Mouse (Mus musculus): ENCODE measurements at regions not wholly inside any gene's neighbourhood (a gene's known extent, or its start where the extent isn't known, plus 50 kb on each side); places are given as distances from the start of the nearest gene placed in this dataset.

DNA sequence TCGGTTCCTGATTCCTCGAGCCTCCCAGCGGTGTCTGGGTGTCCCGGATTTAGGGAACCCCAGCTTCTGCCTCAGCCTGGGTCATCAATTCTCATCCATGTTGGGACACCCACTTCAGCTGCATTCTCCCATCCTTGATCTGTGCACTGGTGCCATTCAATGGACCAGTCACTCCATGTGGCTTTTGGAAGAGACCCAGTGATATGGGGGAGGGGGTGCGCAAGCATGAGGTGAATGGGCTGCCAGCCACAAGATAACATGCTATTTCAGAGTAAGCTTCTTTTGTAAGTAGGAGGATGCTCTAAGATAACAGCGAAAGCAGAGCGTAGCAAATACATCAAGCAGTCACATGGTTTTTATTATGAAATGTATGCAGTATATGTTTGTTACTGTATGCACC lies 963.1 kb downstream of the 4930447A16Rik start:
- 63% methylated on average over 7 of the region's 7 CpGs for WGBS
- Histone ChIP-seq H3K4me2 (no peak overlapping the region), H3K27ac (no peak overlapping the region), H3K9ac (no peak overlapping the region), H3K9me3 (replicated peaks) (no peaks in the 10 kb centered on the region), H3K4me1 (replicated peaks) (peaks cover 53% of the 10 kb centered on the region), H3K36me3 (no peaks in the 10 kb centered on the region), H3K27me3 (no peaks in the 10 kb centered on the region), H3K4me3 (no peak overlapping the region)
- ATAC-seq (replicated peaks; ENCODE audit: insufficient number of reproducible peaks, insufficient read depth, low FRiP score, low read depth): no peak

DNA sequence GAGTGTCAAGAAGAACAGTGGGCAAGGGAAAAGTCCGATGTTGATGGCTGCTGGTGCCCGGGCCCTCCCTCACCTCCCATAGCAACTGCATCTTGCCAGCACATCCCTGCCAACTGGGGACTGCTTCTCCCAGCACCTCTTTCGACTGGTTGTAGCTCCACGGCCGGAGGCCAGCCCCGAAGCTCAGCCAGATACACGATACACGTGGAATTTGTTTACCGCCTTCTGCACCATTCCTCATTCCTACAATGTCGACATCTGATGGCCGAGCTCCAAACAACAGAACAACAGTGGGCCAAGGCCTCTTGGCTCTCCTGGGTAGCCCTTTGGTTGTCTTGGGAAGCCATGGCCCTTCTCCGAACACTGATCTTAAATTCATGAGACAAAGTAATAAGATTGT lies 965.1 kb downstream of the 4930447A16Rik start:
- no peak for ATAC-seq (replicated peaks; ENCODE audit: insufficient number of reproducible peaks, insufficient read depth, low FRiP score, low read depth)
- 78% methylated on average over 12 of the region's 12 CpGs for WGBS

DNA sequence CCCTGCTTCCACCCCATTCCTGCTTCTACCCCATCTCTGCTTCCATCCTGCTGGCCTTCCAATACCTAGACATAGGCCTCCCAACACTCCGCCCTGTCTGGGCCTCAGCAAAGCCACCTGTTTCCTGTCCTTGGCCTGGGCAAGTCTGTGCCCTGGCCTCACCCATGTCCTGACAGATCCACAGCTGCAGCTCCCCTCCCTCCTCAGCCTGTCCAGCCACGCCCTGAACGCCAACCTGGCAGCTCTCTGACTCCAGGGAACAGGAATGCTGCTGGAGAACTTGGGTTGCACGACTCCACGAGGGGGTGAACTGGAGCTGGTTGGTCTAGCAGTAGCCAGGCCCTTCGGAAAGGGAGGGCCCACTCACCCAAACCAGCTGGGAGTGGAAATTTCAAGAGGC lies 966.1 kb downstream of the 4930447A16Rik start:
- Histone ChIP-seq H3K4me2 (no peak overlapping the region), H3K36me3 (no peaks in the 10 kb centered on the region), H3K27ac (peak overlapping the region; percentile 34; the same call in 1 of the 2 replicates), H3K4me1 (replicated peaks) (peaks cover 28% of the 10 kb centered on the region), H3K4me3 (no peak overlapping the region), H3K9ac (no peak overlapping the region), H3K9me3 (replicated peaks) (no peaks in the 10 kb centered on the region), H3K27me3 (no peaks in the 10 kb centered on the region)
- ATAC-seq (replicated peaks; ENCODE audit: insufficient number of reproducible peaks, insufficient read depth, low FRiP score, low read depth): peak; percentile 79
- 43% methylated on average over 6 of the region's 6 CpGs for WGBS

More for the DNA sequence above, 965.1 kb downstream of the 4930447A16Rik start:
- Histone ChIP-seq H3K4me2 (no peak overlapping the region), H3K27me3 (no peaks in the 10 kb centered on the region), H3K9ac (no peak overlapping the region), H3K27ac (no peak overlapping the region), H3K4me3 (no peak overlapping the region), H3K36me3 (no peaks in the 10 kb centered on the region), H3K9me3 (replicated peaks) (no peaks in the 10 kb centered on the region), H3K4me1 (replicated peaks) (peaks cover 36% of the 10 kb centered on the region)

DNA sequence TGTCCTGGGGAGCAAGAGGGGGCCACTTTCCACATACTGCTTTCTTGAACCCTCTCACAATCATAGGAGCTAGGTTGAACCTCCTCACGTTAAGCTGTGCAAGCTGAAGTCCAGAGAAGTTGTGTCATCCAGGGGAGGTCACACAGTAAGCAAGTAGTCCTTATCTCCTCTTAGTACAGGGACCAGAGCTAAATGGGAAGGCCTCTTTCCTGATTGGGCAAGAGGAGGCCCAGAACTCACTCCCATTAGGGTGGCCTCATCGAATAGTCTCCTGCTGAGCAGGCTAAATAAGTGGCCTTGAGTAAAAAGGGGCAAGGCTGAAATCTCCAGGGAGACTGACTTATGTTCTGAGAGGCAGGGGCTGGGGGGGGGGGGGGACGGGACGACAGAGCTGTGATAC lies 966.5 kb downstream of the 4930447A16Rik start:
- Histone ChIP-seq H3K4me1 (replicated peaks) (peaks cover 27% of the 10 kb centered on the region), H3K4me2 (no peak overlapping the region), H3K27ac (peak overlapping the region; percentile 34; the same call in 1 of the 2 replicates), H3K9me3 (replicated peaks) (no peaks in the 10 kb centered on the region), H3K9ac (no peak overlapping the region), H3K4me3 (no peak overlapping the region), H3K27me3 (no peaks in the 10 kb centered on the region), H3K36me3 (no peaks in the 10 kb centered on the region)
- no peak for ATAC-seq (replicated peaks; ENCODE audit: insufficient number of reproducible peaks, insufficient read depth, low FRiP score, low read depth)
- 45% methylated on average over 4 of the region's 4 CpGs for WGBS

DNA sequence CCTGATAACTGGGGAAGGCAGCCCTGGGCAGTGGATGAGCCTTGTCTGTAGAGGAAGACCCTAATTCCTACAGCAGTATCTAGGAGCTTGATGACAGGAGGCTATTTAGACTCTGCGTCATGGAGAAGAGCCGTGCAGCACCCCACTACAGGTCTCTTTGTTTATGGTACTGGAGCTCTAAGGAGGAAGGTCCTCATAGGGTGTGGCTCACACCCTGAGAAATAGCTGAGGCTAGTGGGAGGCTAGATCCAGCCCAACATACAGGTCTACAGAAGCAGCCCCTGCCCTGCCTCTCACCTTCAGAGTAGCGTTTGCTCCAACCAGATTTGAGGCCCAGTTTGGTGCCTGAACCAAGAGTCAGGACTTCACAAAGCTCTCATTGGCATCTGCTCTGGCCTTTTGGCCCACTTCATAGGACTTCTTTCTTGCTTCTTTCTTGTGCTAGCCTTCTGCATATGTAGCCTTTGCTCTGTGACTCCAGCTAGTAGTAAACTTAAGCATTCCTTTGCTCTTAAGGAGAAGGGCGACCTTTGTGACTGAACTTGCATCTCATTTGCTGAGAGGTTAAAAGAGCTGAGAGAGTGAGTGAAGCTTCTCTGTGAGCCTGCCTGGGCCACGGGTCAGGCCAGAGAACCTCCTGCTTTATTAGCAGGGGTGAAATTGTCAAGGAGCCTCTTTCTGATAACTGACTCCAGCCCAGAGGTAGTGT lies 967.2 kb downstream of the 4930447A16Rik start:
- Histone ChIP-seq H3K4me1 (replicated peaks) (peaks cover 23% of the 10 kb centered on the region), H3K27ac (0 out of 2 replicates have a peak overlapping the region, but pooled peaks have one; percentile 34), H3K4me2 (no peak overlapping the region), H3K9ac (no peak overlapping the region), H3K4me3 (no peak overlapping the region), H3K9me3 (replicated peaks) (no peaks in the 10 kb centered on the region), H3K27me3 (no peaks in the 10 kb centered on the region), H3K36me3 (no peaks in the 10 kb centered on the region)
- ATAC-seq (replicated peaks; ENCODE audit: insufficient number of reproducible peaks, insufficient read depth, low FRiP score, low read depth): no peak
- WGBS: 65% methylated on average over 5 of the region's 5 CpGs

DNA sequence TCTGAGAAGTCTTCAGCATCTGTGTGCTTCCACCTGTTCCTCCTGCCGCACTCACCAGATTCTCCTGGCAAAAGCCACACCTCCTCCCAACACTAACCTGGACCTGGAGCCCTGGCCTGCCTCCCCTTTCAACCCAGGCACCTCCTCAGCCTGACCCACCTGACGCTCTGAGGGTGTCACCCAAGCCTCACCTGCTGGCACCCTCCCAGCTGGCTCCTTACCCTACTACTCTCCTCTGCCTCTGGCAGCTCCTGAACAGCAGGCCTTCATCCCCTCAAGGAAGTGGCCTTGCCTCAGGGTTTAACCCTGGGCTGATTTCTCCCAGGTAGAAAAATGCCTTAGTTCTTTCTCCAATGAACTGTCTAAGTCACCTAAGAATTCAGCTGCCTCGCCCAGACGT lies 973.5 kb downstream of the 4930447A16Rik start:
- 79% methylated on average over 4 of the region's 4 CpGs for WGBS
- no peaks in the 10 kb centered on the region for H3K27me3 ChIP-seq
- H3K36me3 ChIP-seq: no peaks in the 10 kb centered on the region
- H3K9me3 ChIP-seq (replicated peaks): no peaks in the 10 kb centered on the region
- H3K4me3 ChIP-seq: no peak overlapping the region
- H3K27ac ChIP-seq: no peak overlapping the region
- H3K9ac ChIP-seq: no peak overlapping the region
- no peak overlapping the region for H3K4me2 ChIP-seq
- ATAC-seq (replicated peaks; ENCODE audit: insufficient number of reproducible peaks, insufficient read depth, low FRiP score, low read depth): no peak
- H3K4me1 ChIP-seq (replicated peaks): peaks cover 7% of the 10 kb centered on the region

DNA sequence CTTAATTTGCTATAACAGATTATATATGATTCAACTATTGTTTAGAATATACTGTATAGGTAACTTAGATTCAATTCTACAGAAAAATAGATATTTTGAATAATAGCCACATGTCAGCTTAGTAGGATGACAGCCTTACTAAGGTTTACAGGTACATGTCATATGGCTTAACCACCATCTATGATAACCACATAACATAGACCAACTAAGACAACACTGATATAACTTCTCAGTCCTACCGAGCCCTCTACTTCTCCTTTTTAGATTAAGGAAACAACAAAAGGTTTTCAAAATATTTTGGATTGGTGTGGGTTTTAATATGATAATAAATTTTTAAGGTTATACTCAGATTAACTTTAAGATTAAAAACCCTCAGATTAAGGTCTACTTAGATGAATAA lies 977.4 kb downstream of the 4930447A16Rik start:
- peaks cover 34% of the 10 kb centered on the region for H3K4me1 ChIP-seq (replicated peaks)

DNA sequence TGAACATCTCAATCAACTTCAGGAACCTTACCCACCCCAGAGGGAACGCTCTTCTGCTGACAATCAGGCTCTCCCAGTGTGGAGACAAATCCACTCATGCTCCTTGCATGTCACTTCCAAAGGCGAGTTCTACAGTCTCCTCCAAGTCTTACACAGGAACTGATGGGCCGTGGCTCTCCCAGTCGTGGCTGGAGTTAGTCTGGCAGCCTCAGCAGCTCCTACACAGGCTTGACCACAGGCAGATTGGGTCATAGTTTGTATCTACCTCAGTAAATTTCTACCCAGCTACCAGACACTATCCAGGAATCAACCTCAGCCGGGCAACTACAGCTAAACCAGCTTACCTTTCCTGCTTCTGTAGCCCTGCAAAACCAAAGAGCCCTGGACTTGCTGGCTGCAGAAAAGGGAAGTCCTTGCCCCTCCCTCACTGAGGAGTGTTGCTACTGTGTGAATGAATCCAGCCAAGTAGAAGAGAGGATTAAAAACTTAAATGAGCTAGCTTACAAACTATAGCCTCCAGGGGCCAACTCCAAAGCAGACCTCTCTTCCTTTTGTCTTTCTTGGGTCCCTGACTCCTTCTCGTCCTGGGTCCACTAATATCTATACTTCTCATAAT lies 978.5 kb downstream of the 4930447A16Rik start:
- no peak for ATAC-seq (replicated peaks; ENCODE audit: insufficient number of reproducible peaks, insufficient read depth, low FRiP score, low read depth)
- Histone ChIP-seq H3K27me3 (no peaks in the 10 kb centered on the region), H3K36me3 (no peaks in the 10 kb centered on the region), H3K4me1 (replicated peaks) (peaks cover 34% of the 10 kb centered on the region), H3K4me2 (no peak overlapping the region), H3K9me3 (replicated peaks) (no peaks in the 10 kb centered on the region), H3K4me3 (no peak overlapping the region), H3K27ac (no peak overlapping the region), H3K9ac (no peak overlapping the region)
- WGBS: 38% methylated on average over 6 of the region's 6 CpGs

More for the DNA sequence above, 977.4 kb downstream of the 4930447A16Rik start:
- Histone ChIP-seq H3K4me2 (no peak overlapping the region), H3K9me3 (replicated peaks) (no peaks in the 10 kb centered on the region), H3K36me3 (no peaks in the 10 kb centered on the region), H3K4me3 (no peak overlapping the region), H3K27me3 (no peaks in the 10 kb centered on the region), H3K9ac (no peak overlapping the region), H3K27ac (no peak overlapping the region)
- ATAC-seq (replicated peaks; ENCODE audit: insufficient number of reproducible peaks, insufficient read depth, low FRiP score, low read depth): no peak
- 77% methylated on average over 1 of the region's 1 CpGs for WGBS

DNA sequence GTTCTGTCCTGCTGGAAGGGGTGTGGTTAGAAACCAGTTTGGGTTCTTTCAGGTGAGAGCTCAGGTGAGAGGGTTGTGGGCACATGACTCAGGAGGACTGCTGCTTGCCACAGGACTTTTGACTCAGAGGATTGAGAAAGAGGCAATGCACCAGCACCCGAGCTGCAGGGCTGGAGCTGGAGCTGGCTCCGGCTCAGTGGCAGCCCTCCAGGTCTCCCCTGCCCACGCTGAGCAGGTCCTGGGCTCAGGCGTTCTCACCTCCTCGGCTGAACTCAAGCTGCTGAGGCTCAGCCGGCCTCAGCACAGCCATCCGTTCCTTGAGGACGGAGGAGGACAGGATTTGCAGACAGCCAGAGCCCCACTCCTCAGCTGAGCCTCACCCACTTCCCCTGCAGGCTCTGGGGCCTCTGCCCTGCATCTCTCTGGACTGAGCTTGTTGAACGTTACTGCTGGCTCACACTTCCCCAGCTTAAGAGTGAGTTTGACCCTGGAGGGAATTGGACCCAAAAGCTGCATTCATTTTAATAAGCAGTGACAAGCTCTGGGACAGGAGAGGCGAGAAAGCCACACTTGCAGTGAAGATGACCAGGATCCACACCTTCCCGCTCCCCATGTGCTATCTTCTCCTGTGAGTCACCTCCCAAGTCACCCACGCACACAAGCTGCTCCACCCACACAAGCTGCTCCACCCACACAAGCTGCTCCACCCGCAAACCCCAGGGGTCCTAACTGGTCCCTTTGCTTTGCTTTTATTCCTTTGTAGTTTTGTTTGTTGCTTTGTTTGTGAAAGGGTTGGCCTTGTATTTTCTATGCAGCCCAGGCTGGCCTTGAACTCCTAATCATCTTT lies 981.0 kb downstream of the 4930447A16Rik start:
- Histone ChIP-seq H3K27me3 (no peaks in the 10 kb centered on the region), H3K4me2 (no peak overlapping the region), H3K9ac (no peak overlapping the region), H3K36me3 (no peaks in the 10 kb centered on the region), H3K27ac (no peak overlapping the region), H3K9me3 (replicated peaks) (no peaks in the 10 kb centered on the region), H3K4me1 (replicated peaks) (peaks cover 34% of the 10 kb centered on the region), H3K4me3 (no peak overlapping the region)
- 39% methylated on average over 13 of the region's 13 CpGs for WGBS
- peak; percentile 59; the same call in 1 of the 2 replicates for ATAC-seq (replicated peaks; ENCODE audit: insufficient number of reproducible peaks, insufficient read depth, low FRiP score, low read depth)

DNA sequence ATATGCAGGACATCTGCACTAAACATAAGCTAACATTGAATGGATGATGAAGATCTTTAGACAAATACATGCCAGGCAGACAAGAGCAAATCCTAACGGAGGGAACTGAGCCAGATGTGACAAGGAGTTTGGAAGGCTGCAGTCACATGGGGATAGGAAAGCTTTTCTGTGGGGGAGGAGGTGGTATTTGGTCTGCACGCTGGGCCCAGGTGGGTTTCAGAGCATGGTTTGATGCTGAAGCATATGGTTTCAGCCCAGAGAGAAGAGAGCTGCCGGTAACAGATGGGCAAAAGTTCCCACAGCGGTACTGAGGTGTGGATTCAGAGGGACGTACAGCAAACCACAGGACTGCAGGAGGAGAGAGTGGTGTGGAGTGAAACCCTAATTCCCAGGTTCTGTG lies 982.1 kb downstream of the 4930447A16Rik start:
- Histone ChIP-seq H3K4me1 (replicated peaks) (peaks cover 34% of the 10 kb centered on the region), H3K4me2 (no peak overlapping the region), H3K4me3 (no peak overlapping the region), H3K27me3 (no peaks in the 10 kb centered on the region), H3K36me3 (no peaks in the 10 kb centered on the region), H3K9me3 (replicated peaks) (no peaks in the 10 kb centered on the region), H3K9ac (no peak overlapping the region), H3K27ac (no peak overlapping the region)
- ATAC-seq (replicated peaks; ENCODE audit: insufficient number of reproducible peaks, insufficient read depth, low FRiP score, low read depth): no peak
- 60% methylated on average over 5 of the region's 5 CpGs for WGBS

DNA sequence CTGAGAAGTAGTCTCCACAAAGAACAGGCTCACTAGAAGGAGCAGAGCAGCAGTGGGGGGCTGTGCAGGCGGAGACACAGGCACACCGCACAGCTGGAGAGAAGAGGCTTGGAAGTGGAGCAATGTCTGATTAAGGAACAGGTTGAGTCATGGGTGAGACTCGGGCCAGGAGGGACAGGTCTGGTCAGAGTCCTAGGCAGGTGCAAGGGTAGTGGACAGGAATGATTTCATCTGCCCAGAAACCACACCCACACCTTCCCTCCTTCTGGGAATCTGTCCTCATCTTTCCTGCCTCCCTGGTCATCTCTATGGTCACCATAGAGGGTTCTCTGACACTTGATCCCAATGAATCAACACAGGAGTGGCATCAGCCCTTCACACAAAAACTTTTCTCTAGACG lies 983.8 kb downstream of the 4930447A16Rik start:
- no peak for ATAC-seq (replicated peaks; ENCODE audit: insufficient number of reproducible peaks, insufficient read depth, low FRiP score, low read depth)
- Histone ChIP-seq H3K27me3 (no peaks in the 10 kb centered on the region), H3K4me1 (replicated peaks) (peaks cover 24% of the 10 kb centered on the region), H3K9me3 (replicated peaks) (no peaks in the 10 kb centered on the region), H3K4me3 (no peak overlapping the region), H3K4me2 (no peak overlapping the region), H3K9ac (no peak overlapping the region), H3K36me3 (no peaks in the 10 kb centered on the region), H3K27ac (no peak overlapping the region)
- 78% methylated on average over 4 of the region's 4 CpGs for WGBS
